Mouse (Mus musculus) MEL (cell line): ENCODE measurements at regions not wholly inside any gene's neighbourhood (a gene's known extent, or its start where the extent isn't known, plus 50 kb on each side); places are given as distances from the start of the nearest gene placed in this dataset.

ENCODE experiments used
- BHLHE40 ChIP-seq: IDR thresholded peaks from 2 replicates; pipeline ENCODE4 v1.6.1; 2012; ENCODE audit warnings: low read depth, mild to moderate bottlenecking, inconsistent platforms, low read length, improper control_type of control experiment, borderline replicate concordance
- CTCF ChIP-seq, 3 experiments: IDR thresholded peaks in 2 of 3; conservative IDR thresholded peaks in 1 of 3; 2 replicates each; pipeline ENCODE4 v1.5.1; 2011 to 2012; ENCODE audit warnings: low read length in 3 of 3, low read depth in 2 of 3, mild to moderate bottlenecking in 2 of 3, improper control_type of control experiment in 1 of 3, inconsistent platforms in 1 of 3, mixed read lengths in 1 of 3, moderate library complexity in 1 of 3; ENCODE audit not compliant: control insufficient read depth in 1 of 3, insufficient read depth in 1 of 3, poor library complexity in 1 of 3, severe bottlenecking in 1 of 3
- GATA1 ChIP-seq: IDR thresholded peaks from 2 replicates; pipeline ENCODE4 v1.6.1; 2011; ENCODE audit warnings: low read depth, low read length, improper control_type of control experiment
- KAT2A ChIP-seq: conservative IDR thresholded peaks from 2 replicates; pipeline ENCODE4 v1.6.1; 2012; ENCODE audit warnings: low read depth, low read length, improper control_type of control experiment, inconsistent platforms
- USF1 ChIP-seq: IDR thresholded peaks from 2 replicates; pipeline ENCODE4 v1.6.1; 2014; ENCODE audit warnings: low read depth, mild to moderate bottlenecking, inconsistent platforms, low read length, improper control_type of control experiment, moderate library complexity

GRCm38 (mm10) chr14:73439802-73440309 lies 54.8 kb upstream of the Itm2b start:
- no peak for TF ChIP-seq BHLHE40
- TF ChIP-seq GATA1 = no peak
- no peak for TF ChIP-seq CTCF (IDR thresholded peaks at IDR 0.05 in 2 of 3, conservative IDR thresholded peaks at IDR 0.05 in 1 of 3; ENCODE audit: control insufficient read depth in 1 of 3, insufficient read depth in 1 of 3, low read depth in 2 of 3, low read length in 3 of 3, poor library complexity in 1 of 3, severe bottlenecking in 1 of 3)
- no peak for TF ChIP-seq USF1
- no peak for TF ChIP-seq KAT2A
